Mouse (Mus musculus): ENCODE data around the gene Otx1. TPM values are rescaled to one million over a fixed set of nuclear protein-coding genes. Genes with fewer than 3 reads are reported as not detected.
A peak's percentile ranks its signal among the peaks of the same experiment; 100 is the strongest.

Gene Otx1
- not detected in 2 replicates for polyA plus RNA-seq (2015; fragmentation: Nextera tagmentation; extraction: Ambion mirVana)

DNA sequence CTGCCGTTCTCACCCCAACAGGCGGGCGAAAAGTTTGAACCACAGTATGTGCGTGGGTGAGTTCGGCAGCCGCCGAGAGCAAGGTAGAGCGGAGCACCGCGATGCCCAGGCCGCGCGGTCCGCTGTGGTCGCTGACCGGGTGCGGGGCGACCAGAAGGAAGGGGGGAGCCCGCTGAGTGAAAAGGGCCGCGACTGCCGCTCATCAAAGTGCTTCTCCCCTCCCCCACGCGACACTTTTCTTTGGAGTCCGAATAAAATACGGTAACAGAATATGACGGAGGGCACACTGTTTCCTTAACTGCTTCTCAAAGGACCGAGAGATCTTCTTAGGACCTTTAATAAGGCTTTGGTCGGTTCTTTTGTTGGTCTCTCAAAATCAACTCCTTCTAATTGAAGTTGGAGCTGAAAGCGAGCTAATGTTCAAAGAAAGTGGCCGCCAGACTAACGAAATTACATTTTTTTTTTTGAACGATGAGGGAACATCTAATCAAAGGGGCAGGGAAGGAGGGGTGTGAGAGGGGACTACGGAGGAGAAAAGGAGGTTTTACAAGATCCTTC lies at the start of gene Otx1:
Otx1 (minus strand) TSS at position 115 of the 558 bp plus-strand sequence.
- H3K27ac ChIP-seq, result no peak within 1 kb of the TSS
- WGBS, result under 1% methylated on average over 34 of the region's 34 CpGs
- ATAC-seq (replicated peaks; ENCODE audit: low FRiP score, low read depth) (no peak), DNase-seq (ENCODE audit: low spot score) (peak; percentile 21)
- peaks cover 72% of the 10 kb centered on the region for H3K27me3 ChIP-seq (ENCODE audit: insufficient read depth, low read length)
- H3K4me1 ChIP-seq (replicated peaks; ENCODE audit: insufficient read depth, low read length), result peaks cover 20% of the 10 kb centered on the region; the same call in 1 of the 2 replicates
- no peak within 1 kb of the TSS for H3K9ac ChIP-seq (ENCODE audit: low read depth, low read length)
- H3K4me2 ChIP-seq (ENCODE audit: low read length), result peak within 1 kb of the TSS; percentile 85
- no peaks in the 10 kb centered on the region for H3K36me3 ChIP-seq (ENCODE audit: insufficient read depth, low read length)
- peak within 1 kb of the TSS; percentile 44 for H3K4me3 ChIP-seq (replicated peaks; ENCODE audit: low read depth, low read length)
- no peaks in the 10 kb centered on the region for H3K9me3 ChIP-seq (replicated peaks; ENCODE audit: low read length)
- TF ChIP-seq CTCF (IDR thresholded peaks at IDR 0.05; ENCODE audit: low read depth), result no peak

DNA sequence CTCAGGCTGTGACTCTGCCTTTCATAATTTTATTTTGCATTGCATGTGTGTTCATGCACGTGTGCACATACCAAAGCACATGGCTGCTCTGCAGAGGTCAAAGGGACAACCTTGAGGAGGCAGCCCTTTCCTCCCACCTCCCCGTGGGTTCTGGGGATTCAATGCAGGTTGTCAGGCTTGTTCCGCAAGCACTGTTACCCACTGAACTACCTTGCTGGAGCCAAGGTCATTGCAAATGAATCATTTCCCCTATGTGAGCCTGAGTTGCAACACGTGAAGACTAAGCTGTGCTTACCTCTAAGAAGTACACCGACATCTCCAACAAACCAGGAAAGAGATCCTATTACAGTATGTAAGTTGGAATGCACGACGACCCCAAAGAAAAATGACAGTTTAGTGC lies 48.2 kb upstream of the Otx1 start:
- Histone ChIP-seq H3K27me3 (ENCODE audit: insufficient read depth, low read length) (no peaks in the 10 kb centered on the region), H3K9ac (ENCODE audit: low read depth, low read length) (no peak overlapping the region), H3K4me2 (ENCODE audit: low read length) (no peak overlapping the region), H3K36me3 (ENCODE audit: insufficient read depth, low read length) (no peaks in the 10 kb centered on the region), H3K4me1 (replicated peaks; ENCODE audit: insufficient read depth, low read length) (no peaks in the 10 kb centered on the region), H3K4me3 (replicated peaks; ENCODE audit: low read depth, low read length) (no peak overlapping the region), H3K9me3 (replicated peaks; ENCODE audit: low read length) (no peaks in the 10 kb centered on the region), H3K27ac (no peak overlapping the region)
- peak; percentile 79; the same call in 1 of the 2 replicates for ATAC-seq (replicated peaks; ENCODE audit: low FRiP score, low read depth)
- DNase-seq (ENCODE audit: low spot score), result peak; percentile 4
- TF ChIP-seq CTCF (IDR thresholded peaks at IDR 0.05; ENCODE audit: low read depth), result no peak
- WGBS, result 60% methylated on average over 7 of the region's 7 CpGs

DNA sequence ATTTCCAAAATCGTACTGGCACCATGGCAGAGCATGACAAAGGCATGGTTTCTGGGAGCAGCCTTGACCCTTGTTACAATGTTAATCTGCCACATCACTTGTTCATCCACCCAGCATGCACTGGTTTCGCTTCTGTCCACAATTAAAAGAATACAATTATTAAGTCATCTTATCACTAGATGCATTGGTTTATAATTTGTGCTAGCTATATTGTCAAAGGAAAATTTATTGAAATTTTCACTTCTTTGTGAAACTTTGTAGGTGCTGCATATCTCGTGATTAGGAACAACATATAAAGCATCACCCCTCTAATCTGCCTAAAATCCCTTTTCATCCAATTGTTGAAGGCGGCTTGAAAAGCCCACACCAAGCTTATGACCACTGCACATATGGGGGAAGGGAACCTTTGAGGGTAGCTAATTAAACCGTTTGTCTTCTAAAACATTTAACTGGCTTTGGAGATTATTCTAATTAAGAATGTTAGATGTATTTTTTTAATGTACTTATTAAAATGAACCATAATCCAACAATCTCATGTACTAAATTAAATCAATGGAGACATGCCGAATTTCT lies 37.2 kb upstream of the Otx1 start:
- 84% methylated on average over 6 of the region's 6 CpGs for WGBS
- no peaks in the 10 kb centered on the region for H3K27me3 ChIP-seq (ENCODE audit: insufficient read depth, low read length)
- no peaks in the 10 kb centered on the region for H3K9me3 ChIP-seq (replicated peaks; ENCODE audit: low read length)
- no peak overlapping the region for H3K9ac ChIP-seq (ENCODE audit: low read depth, low read length)
- no peak overlapping the region for H3K4me3 ChIP-seq (replicated peaks; ENCODE audit: low read depth, low read length)
- no peak overlapping the region for H3K4me2 ChIP-seq (ENCODE audit: low read length)
- H3K27ac ChIP-seq, result no peak overlapping the region
- no peak for TF ChIP-seq CTCF (IDR thresholded peaks at IDR 0.05; ENCODE audit: low read depth)
- DNase-seq (ENCODE audit: low spot score), result no peak
- no peaks in the 10 kb centered on the region; the same call in 1 of the 2 replicates for H3K36me3 ChIP-seq (ENCODE audit: insufficient read depth, low read length)
- no peaks in the 10 kb centered on the region for H3K4me1 ChIP-seq (replicated peaks; ENCODE audit: insufficient read depth, low read length)
- ATAC-seq (replicated peaks; ENCODE audit: low FRiP score, low read depth), result no peak

DNA sequence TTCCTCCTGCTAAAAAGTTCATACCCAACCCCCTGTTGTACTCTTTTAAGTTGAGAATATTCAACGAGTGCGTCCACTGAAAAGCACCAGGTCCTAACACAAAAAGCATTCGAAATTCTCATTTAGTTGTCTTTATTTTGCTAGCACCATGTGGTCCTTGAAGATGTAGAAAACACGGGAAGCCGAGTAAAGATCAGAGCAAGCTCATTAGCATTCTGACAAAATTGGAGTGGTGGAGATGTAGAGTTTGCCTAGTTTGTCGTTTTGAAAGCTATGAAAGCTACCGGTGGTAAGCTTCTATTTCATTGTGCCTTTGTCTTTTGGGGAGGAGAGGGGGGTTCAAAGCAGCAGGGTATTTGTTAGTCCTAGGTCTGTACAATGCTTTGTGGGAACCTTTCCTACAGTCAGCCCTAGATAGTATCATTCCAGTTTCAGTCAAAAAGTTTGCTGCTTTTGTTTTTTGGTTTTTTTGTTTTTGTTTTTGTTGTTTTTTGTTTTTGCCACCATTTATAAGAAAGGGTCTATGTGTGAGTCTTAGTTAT lies 31.9 kb upstream of the Otx1 start:
- no peak overlapping the region for H3K9ac ChIP-seq (ENCODE audit: low read depth, low read length)
- ATAC-seq (replicated peaks; ENCODE audit: low FRiP score, low read depth) (no peak), DNase-seq (ENCODE audit: low spot score) (no peak)
- H3K9me3 ChIP-seq (replicated peaks; ENCODE audit: low read length), result no peaks in the 10 kb centered on the region
- no peak for TF ChIP-seq CTCF (IDR thresholded peaks at IDR 0.05; ENCODE audit: low read depth)
- H3K36me3 ChIP-seq (ENCODE audit: insufficient read depth, low read length), result no peaks in the 10 kb centered on the region
- no peak overlapping the region for H3K27ac ChIP-seq
- H3K4me2 ChIP-seq (ENCODE audit: low read length), result no peak overlapping the region
- H3K4me1 ChIP-seq (replicated peaks; ENCODE audit: insufficient read depth, low read length), result no peaks in the 10 kb centered on the region
- H3K4me3 ChIP-seq (replicated peaks; ENCODE audit: low read depth, low read length), result no peak overlapping the region
- no peaks in the 10 kb centered on the region for H3K27me3 ChIP-seq (ENCODE audit: insufficient read depth, low read length)
- 59% methylated on average over 7 of the region's 7 CpGs for WGBS

DNA sequence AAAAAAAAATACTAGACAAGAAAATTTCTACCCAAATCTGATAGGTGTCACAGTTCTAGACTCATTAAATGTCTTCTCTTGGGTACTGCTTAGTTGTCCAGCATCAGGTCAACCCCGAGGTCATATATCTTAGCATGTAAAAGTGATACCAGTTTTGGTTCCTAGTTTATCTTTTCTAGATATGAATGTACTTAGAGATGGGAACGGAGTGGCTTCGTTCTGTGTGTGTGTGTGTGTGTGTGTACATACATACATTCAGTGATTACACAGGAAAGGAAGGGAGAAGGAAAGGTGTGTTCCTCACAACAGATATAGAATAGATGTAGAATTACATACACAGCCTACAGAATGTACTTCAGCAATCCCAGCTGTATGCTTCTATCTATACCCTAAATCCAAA lies 30.9 kb upstream of the Otx1 start:
- no peak overlapping the region for H3K4me2 ChIP-seq (ENCODE audit: low read length)
- H3K4me1 ChIP-seq (replicated peaks; ENCODE audit: insufficient read depth, low read length), result no peaks in the 10 kb centered on the region
- DNase-seq (ENCODE audit: low spot score), result no peak
- 93% methylated on average over 3 of the region's 3 CpGs for WGBS
- H3K36me3 ChIP-seq (ENCODE audit: insufficient read depth, low read length), result no peaks in the 10 kb centered on the region
- TF ChIP-seq CTCF (IDR thresholded peaks at IDR 0.05; ENCODE audit: low read depth), result no peak
- no peak for ATAC-seq (replicated peaks; ENCODE audit: low FRiP score, low read depth)
- no peaks in the 10 kb centered on the region for H3K9me3 ChIP-seq (replicated peaks; ENCODE audit: low read length)
- H3K27ac ChIP-seq, result no peak overlapping the region
- H3K9ac ChIP-seq (ENCODE audit: low read depth, low read length), result no peak overlapping the region
- no peak overlapping the region for H3K4me3 ChIP-seq (replicated peaks; ENCODE audit: low read depth, low read length)
- H3K27me3 ChIP-seq (ENCODE audit: insufficient read depth, low read length), result no peaks in the 10 kb centered on the region

DNA sequence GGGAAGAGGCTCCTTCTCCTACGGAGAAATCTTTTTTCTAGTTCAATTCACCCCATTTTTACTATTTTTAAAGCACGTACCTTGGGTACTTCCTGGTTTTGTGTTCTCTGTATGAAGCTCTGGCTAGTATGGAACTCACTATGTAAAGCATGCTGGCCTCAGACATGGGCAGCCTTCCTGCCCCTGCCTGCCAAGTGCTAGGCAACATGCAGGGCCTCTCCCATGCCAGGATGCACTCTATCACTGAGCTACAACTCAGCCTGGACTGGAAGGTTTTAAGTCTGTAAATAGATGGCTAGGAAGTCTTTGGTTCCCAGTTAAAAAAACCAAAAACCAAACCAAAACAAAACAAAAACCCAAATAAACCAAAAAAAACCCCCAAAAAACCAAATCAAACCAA lies 17.9 kb upstream of the Otx1 start:
- WGBS, result 88% methylated on average over 2 of the region's 2 CpGs
- Histone ChIP-seq H3K36me3 (ENCODE audit: insufficient read depth, low read length) (no peaks in the 10 kb centered on the region), H3K27ac (no peak overlapping the region), H3K27me3 (ENCODE audit: insufficient read depth, low read length) (no peaks in the 10 kb centered on the region), H3K4me3 (replicated peaks; ENCODE audit: low read depth, low read length) (no peak overlapping the region), H3K9ac (ENCODE audit: low read depth, low read length) (no peak overlapping the region), H3K9me3 (replicated peaks; ENCODE audit: low read length) (no peaks in the 10 kb centered on the region), H3K4me2 (ENCODE audit: low read length) (no peak overlapping the region), H3K4me1 (replicated peaks; ENCODE audit: insufficient read depth, low read length) (no peaks in the 10 kb centered on the region)
- TF ChIP-seq CTCF (IDR thresholded peaks at IDR 0.05; ENCODE audit: low read depth), result no peak
- DNase-seq (ENCODE audit: low spot score) (no peak), ATAC-seq (replicated peaks; ENCODE audit: low FRiP score, low read depth) (no peak)
